Mouse (Mus musculus) ES-Bruce4 (cell line): ENCODE data around the gene 2700049A03Rik.

Experiments
- CTCF ChIP-seq: IDR thresholded peaks from one replicate; pipeline ENCODE4 v1.8.1; 2011; ENCODE audit warnings: low read depth, low read length
- EP300 ChIP-seq: IDR thresholded peaks from 2 replicates; pipeline ENCODE4 v1.6.1; 2011; ENCODE audit warnings: low read depth, low read length; ENCODE audit not compliant: insufficient read depth
- POLR2A ChIP-seq: IDR thresholded peaks from one replicate; pipeline ENCODE4 v1.8.1; 2011; ENCODE audit warnings: low read length; ENCODE audit not compliant: insufficient read depth

DNA sequence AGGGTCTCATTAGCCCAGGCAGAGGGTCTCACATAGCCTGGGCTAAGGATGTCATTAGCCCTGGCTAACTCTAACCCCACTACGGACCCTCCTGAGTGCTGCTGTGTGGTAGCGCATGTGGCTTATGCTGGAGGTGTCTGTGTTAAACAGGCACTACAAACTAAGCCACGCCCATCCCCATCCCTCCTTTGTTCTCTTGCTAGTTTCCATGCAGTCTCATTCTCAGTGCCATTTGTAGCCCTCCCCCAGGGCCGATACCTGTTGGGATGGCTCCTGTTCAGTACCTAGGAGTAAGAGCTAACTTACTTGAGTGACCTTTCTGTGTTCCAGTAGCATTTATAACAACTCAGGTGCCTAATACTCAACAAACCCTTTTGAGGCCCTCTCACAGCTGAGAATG, 100.4 kb downstream of the 2700049A03Rik start:
- TF ChIP-seq EP300, result no peak
- TF ChIP-seq CTCF, result no peak
- TF ChIP-seq POLR2A, result no peak
